Mouse (Mus musculus) gastrocnemius, adult 18-20 months (tissue): Measurements from ENCODE around the gene Rbm47. TPM values are rescaled to one million over a fixed set of nuclear protein-coding genes. Genes with fewer than 3 reads are reported as not detected.

Experiments used
- DNase-seq: peaks from one replicate; pipeline ENCODE4 v3.0.0; 2021; ENCODE audit warnings: low spot score
- total RNA-seq, 2 experiments: library from RNA; stranded (reverse); gene quantifications; 2 replicates each; pipeline ENCODE4 v1.2.3; 2021

The Rbm47 gene
- total RNA-seq, 2 experiments from 2014 or later, result 0.57 to 0.66 TPM

DNA sequence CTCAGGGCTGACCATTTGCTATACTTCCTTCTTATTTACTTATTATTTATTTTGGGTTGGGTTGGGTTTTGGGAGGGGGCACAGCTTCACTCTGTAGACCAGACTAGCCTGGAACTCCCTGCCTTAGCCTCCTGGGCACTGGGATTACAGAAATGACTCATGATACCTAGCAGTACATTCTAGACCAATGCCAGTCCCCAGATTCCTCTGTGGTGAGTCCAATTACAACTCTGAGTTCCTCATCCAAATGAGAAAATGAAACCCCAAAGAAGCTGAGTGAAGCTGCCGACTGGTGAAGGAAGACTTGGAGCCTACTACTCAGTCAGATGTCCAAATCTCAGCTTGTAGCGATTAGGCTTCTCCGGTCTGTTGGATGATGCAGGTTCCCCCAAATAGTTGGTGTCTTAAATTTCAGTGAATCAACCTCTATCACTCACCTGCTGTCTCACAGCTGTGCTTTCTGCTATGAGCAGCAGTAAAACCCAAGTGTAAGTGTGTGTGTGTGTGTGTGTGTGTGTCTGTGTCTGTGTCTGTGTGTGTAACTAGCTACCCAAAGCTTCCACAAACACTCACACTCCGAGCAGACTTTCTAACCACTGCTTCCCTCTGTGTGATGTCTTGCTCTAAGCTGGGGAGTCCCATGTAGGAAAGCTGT is 84.5 kb downstream of the Rbm47 start:
- peak; percentile 52 for DNase-seq

DNA sequence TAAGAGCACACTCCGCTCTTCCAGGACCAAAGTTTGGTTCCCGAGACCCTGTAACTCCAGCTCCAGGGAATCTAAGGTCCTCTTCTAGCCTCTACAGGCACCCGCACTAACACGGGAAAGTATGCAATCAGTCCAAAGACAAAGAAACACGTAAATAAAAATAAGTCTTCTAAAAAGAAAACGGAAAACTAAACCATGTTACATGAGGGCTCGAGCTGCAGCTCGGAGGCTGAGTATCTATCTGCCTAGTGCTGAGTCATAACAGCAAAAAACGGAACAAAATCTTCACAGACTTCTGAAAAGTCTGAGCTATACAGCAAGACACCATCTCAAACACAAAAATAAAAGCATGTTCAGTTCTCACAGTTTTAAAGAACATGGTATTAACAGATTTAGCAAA is 86.0 kb downstream of the Rbm47 start:
- DNase-seq, result no peak

DNA sequence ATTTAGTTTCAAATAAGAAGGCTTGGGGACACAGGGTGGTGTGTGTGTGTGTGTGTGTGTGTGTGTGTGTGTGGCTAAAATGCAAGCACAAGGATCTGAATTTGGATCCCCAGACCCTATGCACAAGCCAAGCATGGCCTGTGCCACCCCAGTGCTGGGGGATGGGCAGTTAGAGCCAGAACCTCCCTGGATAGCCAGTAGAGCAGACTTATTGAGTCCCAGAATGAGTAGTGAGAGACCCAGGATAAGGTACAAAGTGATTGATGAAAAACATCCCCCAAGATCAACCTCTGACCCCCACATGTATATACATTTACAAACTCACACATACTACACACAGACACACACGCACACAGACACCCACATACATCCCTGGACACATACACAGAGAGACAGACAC is 86.6 kb downstream of the Rbm47 start:
- no peak for DNase-seq

DNA sequence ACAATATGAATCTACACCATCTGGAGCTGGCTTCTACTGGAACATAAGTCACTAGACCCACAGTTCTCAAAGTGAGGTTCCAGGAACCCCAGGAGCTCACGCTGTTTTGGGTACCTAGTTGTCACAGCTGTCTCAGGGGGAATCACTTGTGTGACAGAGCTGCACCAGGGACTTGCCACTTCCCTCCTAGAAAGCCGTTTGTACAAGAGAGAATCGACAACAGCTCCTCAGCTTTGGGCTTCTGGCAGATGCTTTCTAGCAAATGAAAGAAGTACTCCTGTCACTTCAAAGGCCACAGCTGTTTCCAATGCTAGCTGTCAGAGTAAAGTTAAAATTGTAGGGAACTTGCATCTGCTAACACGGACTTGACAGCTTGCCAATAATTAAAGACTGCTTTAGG is 87.4 kb downstream of the Rbm47 start:
- no peak for DNase-seq

DNA sequence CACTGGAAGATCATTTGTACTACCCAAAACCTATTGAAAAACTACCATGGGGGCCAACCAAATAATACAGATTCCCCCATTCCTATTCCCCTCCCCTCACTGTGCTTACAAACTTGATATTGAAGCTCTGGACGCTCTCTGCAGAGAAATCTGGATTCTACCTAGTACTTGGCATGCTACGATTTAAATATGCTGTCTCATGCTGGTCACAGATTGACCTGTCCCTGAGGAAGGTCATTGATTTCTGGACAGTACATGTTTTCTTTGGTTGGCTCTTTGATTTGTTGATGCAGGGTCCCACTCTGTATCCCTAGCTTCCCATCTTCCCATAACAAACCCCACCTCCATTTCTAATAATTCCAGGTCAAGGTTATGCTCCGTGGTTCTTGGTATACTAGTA is 88.4 kb downstream of the Rbm47 start:
- no peak for DNase-seq

DNA sequence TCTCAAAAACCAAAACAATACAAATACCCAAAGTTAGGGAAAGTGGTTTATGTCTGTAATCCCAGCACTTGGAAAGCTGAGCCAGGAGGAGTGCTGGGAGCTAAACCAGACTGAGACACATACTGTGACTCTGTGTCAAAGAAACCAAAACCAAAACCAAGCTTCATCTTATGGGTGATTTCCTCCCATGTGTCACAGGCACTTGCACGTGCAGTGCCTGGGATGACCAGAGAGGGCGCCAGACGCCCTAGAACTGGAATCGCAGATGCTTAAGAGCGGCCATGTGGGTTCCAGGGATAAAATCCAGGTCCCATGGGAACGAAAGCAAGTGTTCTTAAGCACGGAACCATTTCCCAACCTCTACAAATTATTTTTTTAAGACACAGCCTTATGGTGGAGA is 89.6 kb downstream of the Rbm47 start:
- peak; percentile 31 for DNase-seq

DNA sequence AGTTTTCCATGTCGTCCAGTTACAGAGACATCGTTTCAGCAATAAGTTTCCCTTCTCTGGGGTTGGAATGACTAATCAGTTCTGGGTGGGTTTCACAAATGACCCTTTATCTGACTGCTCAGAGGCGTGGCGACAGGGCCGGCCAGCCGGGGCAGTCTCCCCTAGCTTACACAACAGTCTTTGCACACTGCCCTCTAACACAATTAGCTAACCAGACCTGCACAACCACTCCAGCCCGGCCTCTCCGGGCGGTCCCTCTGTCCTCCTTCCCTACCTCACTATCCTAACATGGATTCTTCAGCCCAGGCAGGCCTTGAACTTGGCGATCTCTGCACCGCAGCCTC is 90.7 kb downstream of the Rbm47 start:
- DNase-seq, result no peak

DNA sequence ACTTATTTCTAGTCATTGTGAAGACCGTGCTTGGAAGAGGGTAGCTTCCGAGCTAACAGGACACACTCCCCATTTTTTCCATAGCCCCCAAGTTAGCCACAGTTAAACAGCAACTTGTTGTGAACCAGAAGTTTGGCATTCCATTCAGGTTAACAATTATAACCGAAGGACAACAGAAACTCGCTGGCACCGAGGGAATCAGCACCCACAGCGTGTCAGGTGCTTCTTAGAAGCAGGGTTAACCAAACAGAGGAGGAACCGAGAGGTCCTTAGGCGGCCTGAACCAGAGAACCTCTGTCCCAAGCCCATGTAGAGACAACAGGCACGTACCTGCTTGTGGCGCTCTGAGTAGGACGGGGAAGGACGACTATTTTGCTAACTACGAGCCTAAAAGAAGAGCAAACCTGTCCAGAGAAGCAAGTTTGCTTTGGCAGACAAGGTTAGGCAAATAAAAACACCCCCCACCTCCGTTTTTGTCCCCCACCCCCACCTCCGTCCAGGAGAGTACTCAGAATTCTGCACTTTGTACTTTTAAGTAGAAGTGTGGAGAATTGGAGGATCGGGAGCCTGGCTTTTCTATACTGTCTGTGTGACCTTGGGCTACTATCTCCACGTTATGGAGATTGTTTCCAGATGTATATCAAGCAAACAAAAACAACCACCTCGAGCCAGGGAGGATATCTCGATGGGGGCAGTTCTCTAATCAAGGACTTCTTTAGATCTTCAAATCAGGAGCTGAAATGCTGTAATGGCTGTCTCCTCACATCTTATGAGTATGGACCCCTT is 91.3 kb downstream of the Rbm47 start:
- no peak for DNase-seq

DNA sequence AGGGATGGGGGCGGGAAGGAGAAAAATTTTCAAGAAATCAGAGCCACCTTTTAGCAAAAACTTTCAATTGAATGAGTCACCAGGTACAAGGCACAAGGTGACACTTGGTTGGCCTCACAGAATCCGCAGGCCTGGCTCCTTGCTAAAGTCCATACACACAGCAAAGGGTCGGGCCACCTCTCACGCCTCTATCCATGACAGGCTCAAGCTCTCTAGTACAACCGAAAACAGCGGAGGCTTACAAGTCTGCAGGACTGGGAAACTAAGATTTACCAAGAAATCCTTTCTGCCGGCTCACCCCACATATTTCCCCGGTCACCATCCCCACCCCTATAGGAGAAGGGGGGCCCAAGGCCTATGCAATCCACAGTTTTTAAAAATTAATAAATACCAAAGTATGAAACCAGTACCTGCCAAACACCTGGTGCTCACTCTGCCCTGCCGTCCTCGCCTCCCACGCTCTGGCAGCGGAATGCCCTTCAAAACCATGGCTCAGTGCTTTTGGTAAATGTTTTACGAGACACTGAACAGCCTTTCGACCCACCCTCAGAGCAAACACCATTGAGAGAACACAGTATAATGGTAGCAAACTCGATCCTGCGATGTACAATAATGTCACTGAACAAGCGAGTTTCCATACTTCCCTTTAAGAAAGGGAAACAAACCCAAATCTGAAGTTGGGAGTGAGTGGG is 92.2 kb downstream of the Rbm47 start:
- DNase-seq, result no peak

DNA sequence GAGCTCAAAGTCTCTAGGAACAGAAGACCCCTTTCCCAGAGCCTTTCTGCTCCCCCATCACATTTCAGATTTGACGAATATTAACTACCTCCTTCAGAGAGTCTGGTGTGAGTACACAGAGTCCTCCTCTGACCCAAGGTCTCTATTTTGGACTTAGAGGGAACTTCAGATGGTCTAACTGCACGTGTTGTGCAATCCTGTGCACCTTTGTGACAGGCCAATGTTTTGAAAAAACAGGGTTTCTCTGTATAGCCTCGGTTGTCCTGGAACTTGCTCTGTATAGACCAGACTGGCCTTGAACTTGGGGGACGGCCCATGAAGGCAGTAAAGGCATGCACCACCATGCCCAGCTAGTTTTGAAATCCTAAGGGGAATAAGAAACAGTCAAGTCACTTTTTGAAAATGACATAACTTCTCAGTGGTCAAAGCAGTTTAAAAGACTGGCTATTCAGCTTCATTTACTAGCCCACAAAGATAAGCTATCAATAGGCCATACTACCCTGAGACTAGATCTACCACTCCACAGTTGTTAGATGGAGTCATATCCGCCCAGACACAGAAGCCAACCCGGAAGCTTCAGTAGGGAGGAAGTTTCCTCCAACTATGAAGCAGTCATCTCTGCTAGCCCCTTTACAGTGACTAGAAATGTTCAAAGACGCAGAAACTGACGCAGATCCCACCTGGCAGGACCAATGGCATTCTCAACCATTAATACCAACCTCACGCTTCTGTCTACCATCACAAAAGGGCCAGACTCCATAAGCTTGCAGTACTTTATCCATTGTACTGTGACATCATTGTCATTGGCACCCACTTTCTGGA is 93.3 kb downstream of the Rbm47 start:
- DNase-seq, result no peak

DNA sequence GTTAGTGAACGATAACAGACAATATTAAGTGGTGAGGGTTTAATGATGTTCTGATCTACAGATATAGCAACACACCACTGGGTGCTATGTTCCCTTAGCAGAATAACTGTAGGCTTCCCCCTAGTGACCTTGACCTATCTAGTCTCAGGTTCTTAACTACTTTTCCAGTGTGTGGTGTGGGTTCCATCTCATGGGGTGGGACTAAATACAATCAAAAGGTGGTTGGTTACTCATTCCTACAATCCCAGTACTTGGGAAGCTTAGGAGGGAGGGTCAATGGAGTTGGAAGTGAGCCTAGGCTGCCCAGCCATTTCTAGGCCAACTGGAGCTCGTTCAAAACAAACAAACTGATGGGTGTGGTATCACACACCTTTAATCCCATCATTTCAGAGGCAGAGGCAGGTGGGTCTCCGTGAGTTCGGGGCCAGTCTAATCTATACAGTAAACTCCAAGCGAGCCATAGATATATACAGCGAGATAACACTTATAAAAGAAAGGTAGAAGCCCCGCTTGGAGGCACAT is 94.4 kb downstream of the Rbm47 start:
- no peak for DNase-seq

DNA sequence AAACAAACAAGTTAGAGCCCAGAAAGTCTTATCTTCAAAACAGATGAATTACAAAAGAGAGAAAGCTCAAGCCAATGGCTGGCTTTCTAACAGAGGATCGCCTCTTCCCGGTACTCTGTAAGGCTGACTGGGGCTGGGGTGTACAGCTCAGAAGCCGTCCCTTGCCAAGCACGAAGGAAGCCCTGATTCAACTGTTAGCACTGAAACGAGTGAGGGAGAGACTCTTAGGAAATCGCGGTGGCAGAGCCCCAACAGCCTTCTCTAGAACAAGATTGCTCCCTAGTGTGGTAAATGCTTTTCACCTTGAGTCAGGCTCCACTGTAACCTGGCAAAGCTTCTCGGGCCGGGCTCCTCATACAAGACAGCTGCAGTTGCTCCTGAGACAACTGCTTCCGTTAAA is 95.5 kb downstream of the Rbm47 start:
- DNase-seq, result peak; percentile 69

DNA sequence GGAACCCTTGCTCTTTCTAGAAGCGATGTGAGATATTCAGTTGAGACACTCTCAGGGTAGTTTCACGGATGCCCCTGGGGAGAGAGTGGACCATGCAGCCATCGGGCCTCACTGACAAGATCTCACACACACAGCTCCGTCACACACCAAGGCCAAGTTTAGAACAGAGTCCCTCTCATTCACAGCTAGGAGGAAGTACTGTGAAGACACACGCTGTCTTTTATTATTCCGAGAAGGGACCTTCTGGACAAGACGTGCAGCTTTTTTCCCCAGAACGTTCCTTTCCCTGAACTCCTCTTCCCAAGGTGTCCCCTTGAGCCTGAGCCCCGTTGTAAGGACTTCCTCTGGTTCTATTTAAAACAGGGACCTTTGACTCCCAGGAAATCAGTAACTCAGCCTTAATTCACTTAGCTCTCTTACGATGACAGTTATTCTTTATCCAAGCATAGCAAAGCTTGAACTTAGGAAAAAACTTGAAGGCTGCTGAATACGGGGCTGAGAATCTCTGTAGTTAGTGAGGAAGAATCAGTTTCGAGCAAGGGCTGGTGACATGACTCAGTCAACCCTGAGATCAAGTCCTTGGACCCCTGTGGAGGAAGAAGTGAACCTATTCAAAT is 96.1 kb downstream of the Rbm47 start:
- DNase-seq, result no peak

DNA sequence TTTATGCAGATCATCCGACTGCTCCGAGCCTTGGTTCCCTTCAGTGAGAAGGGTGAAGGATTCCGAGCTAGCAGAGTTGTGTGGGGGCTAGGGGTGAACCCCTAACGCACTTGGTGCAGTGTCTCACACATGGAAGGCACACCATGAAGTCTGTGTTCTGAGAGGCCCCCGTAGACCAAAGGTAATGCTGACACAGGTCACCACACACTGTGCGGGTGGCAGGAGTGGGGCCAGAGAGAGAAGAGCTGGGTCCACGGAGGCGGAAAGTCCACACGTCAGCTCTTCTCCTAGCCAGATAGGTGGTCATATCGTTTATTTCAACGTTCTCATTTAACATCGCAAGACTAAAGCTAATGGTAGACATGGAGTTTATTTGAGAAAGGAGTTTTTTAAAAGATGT is 97.0 kb downstream of the Rbm47 start:
- DNase-seq, result no peak

DNA sequence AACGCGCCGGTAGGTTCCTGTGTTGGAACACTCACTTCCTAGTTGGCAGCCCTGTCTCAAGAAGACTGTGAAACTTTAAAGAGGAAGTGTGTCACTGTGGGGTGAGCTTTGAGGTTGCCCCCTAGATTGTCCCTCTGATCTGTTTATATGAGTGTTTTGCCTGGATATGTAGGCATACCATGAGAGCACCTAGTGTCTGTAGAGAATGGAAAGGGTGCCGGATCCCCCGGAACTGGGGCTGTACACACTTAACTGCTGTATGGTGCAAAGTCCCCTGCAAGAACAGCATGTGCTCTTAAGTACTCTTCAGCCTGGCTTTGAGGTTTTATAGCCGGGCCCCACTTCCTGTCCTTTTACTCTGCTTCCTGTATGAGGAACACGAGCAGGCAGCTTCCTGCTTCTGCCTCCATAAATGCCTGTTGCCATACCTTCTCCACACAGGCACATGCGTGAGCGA is 97.9 kb downstream of the Rbm47 start:
- no peak for DNase-seq

DNA sequence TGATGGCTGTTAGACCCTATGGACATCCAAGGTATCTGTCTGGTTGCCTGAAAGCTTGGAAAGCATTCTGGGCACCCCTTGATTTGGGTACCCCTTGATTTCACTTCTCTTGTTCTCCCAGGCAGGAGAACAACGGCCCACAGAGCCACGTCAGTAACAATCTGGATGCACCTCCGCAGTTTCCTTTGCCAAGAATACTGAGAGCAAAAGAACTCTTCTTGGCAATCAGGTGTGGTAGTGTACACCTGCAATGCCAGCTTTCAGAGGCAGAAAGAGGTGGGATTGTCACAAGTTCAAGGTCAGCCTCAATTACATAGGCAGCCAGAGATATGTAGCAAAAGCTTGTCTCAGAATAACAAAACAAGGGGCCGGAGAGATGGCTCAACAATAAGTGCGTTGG is 98.7 kb downstream of the Rbm47 start:
- no peak for DNase-seq

DNA sequence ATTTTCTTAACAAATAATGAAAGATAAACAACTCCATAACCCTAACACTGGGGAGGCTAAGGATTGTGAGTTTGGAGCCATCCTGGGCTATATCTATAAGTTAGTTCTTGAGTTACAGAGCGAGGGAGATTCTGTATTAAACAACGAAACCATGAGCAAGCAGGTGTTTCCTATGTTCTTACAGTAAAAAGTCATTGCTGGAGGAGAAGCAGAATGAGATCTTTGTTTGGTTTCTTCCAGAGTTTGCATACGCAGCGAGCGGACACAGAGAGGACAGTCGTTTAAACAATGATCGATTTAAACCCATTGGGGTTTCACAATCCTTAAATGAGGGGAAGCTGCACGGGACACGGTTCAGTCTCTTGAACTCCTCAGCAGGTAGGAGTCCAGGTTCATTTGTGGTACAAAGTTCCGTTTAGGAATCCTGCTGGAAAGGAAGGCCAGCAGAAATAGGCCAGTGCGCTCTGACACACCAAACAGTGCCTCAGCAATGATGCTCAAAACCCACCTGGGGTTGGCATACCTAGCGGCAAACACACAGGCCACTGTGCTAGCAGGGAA is 99.2 kb downstream of the Rbm47 start:
- DNase-seq, result no peak

DNA sequence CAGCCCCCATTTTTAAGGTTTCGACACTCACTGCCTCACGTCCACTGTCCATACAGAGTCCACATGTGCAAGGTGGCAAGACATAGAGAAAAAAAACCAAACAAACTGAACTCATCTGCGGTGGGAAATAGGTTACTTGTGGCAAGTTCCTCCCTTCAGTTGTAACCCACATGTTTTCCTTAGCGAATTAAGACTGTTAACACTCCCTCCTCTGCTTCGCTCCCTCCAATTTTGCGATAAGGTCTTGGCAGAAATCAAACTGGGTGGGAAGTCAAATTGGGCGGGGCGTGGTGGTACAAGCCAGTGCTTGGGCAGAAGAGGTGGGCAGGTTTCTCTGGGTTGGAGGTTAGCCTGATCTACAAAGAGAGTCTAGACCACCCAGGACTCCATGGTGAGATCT is 101.2 kb downstream of the Rbm47 start:
- DNase-seq, result no peak

DNA sequence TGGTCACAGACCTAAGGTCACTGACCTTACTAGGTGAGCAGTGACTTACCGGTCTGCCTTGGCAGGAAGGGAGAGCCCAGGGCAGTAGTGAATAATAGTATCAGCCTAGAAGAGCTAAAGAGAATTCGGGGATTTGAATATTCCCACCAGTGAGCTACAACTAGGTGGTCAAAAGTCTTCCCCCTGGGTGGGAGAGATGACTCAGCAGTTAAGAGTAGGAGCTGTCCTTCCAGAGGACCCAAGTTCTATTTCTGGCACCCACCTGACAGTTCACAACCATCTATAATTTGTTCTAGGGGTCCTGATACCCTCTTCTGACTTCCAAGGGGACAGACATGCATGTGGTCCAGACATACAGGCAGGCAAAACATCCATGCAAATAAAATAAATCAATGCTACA is 102.6 kb downstream of the Rbm47 start:
- DNase-seq, result no peak

DNA sequence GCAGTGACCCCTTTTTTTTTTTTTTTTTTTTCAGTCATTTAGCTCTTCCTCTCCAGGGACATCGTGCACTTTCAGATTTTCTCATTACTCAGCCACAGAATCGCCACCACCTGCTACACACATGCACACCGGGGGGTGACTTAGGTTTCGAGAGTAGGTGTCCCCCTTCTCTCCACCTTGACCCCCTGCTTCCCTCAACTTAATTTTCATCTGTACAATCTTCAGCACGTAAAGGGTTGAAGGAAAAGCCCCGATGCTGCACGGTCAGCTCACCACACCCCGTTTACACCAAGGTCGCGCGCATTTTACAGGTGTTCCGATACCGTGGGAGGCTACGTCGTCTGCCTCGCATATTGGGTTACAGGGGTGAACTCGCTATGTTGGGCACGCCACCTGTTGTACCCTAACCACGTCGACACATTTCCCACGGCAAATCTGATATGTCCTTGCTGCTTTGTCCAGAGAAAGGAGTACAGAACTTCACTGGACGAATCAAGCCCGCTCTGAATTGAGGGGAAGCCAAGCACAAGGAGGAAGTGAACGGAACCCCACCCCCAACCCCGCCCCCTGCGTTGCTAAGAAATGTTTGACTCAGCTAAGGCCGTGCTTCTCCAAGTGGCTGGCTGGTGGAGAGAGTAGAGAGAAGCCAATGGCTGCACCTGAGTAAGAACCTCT is 103.3 kb downstream of the Rbm47 start:
- peak; percentile 34 for DNase-seq
